Mouse (Mus musculus): Measurements from ENCODE around the gene Sdc1.

- TF ChIP-seq CTCF (conservative IDR thresholded peaks at IDR 0.05; ENCODE audit: low read length) (no peak), POU5F1 (IDR thresholded peaks at IDR 0.05; ENCODE audit: borderline replicate concordance, low read length) (no peak)
These were observed 5.1 kb downstream of the Sdc1 start for GRCm38 (mm10) chr12:8776206-8776605.
